Mouse (Mus musculus): ENCODE results near the gene Abca1.

Abca1 gene

GRCm38 (mm10) chr4:53144021-53144420 is 15.7 kb downstream of the Abca1 start:
- DNase-seq (ENCODE audit: low read depth, low spot score), result no peak
- Histone ChIP-seq H3K27me3 (ENCODE audit: control insufficient read depth, insufficient read depth, low read length, poor library complexity, severe bottlenecking) (no peaks in the 10 kb centered on the region), H3K36me3 (ENCODE audit: control insufficient read depth, insufficient read depth, low read length, poor library complexity, severe bottlenecking) (peaks cover under 1% of the 10 kb centered on the region)

- H3K27me3 ChIP-seq (ENCODE audit: control insufficient read depth, insufficient read depth, low read length, poor library complexity, severe bottlenecking), result no peaks in the 10 kb centered on the region
- H3K36me3 ChIP-seq (ENCODE audit: control insufficient read depth, insufficient read depth, low read length, poor library complexity, severe bottlenecking), result peaks cover 3% of the 10 kb centered on the region
- no peak for DNase-seq (ENCODE audit: low read depth, low spot score)
Measured at GRCm38 (mm10) chr4:53140678-53141077, 19.0 kb downstream of the Abca1 start.

DNA sequence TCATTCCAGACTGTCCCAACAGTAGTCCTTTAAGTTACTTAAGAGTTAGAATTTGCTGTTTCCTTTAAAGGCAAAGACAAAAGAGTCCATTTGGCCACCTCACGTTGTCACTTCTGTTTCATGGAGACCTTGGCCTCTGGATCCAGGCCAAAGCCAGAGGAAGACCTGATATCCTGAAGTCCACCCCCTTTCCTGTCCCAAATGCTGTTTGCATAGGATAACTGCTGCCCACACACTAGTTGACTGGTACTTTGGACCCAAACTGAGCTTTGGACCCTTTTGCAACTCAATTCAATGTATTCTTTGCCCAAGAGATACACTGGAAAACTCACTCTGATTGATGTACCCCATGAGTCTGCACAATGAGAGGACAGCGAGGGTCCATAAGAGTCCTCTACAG is 20.2 kb downstream of the Abca1 start:
- Histone ChIP-seq H3K36me3 (ENCODE audit: control insufficient read depth, insufficient read depth, low read length, poor library complexity, severe bottlenecking) (peaks cover 5% of the 10 kb centered on the region), H3K27me3 (ENCODE audit: control insufficient read depth, insufficient read depth, low read length, poor library complexity, severe bottlenecking) (no peaks in the 10 kb centered on the region)
- DNase-seq (ENCODE audit: low read depth, low spot score), result no peak

- DNase-seq (ENCODE audit: low read depth, low spot score), result no peak
- no peaks in the 10 kb centered on the region for H3K27me3 ChIP-seq (ENCODE audit: control insufficient read depth, insufficient read depth, low read length, poor library complexity, severe bottlenecking)
- peaks cover 5% of the 10 kb centered on the region for H3K36me3 ChIP-seq (ENCODE audit: control insufficient read depth, insufficient read depth, low read length, poor library complexity, severe bottlenecking)
Measured at GRCm38 (mm10) chr4:53138974-53139373, 20.7 kb downstream of the Abca1 start.

DNA sequence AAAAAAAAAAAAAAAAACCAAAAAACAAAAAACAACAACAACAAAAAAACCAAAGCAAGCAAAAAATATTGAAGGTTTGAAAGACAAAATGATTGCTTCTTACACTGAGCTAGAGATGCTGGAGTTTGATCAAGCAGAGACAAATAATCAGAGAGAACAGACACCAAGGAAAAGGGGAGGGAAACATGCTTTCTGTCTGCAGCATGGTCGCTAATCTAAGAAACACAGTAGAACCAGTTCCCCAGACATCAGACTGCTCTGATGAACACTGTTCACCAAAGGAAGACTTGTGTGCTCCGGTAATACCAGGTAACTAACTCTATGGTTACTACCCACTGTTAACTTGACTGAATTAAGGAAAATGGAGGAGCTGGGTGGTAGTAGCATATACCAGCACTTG is 22.6 kb downstream of the Abca1 start:
- H3K27me3 ChIP-seq (ENCODE audit: control insufficient read depth, insufficient read depth, low read length, poor library complexity, severe bottlenecking), result no peaks in the 10 kb centered on the region
- H3K36me3 ChIP-seq (ENCODE audit: control insufficient read depth, insufficient read depth, low read length, poor library complexity, severe bottlenecking), result peaks cover 5% of the 10 kb centered on the region
- DNase-seq (ENCODE audit: low read depth, low spot score), result no peak

GRCm38 (mm10) chr4:53134816-53135215 is 24.9 kb downstream of the Abca1 start:
- DNase-seq (ENCODE audit: low read depth, low spot score), result no peak
- H3K36me3 ChIP-seq (ENCODE audit: control insufficient read depth, insufficient read depth, low read length, poor library complexity, severe bottlenecking), result peaks cover 12% of the 10 kb centered on the region; the same call in 1 of the 2 replicates
- no peaks in the 10 kb centered on the region for H3K27me3 ChIP-seq (ENCODE audit: control insufficient read depth, insufficient read depth, low read length, poor library complexity, severe bottlenecking)

- no peak for DNase-seq (ENCODE audit: low read depth, low spot score)
- no peaks in the 10 kb centered on the region for H3K27me3 ChIP-seq (ENCODE audit: control insufficient read depth, insufficient read depth, low read length, poor library complexity, severe bottlenecking)
- H3K36me3 ChIP-seq (ENCODE audit: control insufficient read depth, insufficient read depth, low read length, poor library complexity, severe bottlenecking), result peaks cover 11% of the 10 kb centered on the region; the same call in 1 of the 2 replicates
Measured at GRCm38 (mm10) chr4:53133995-53134394, 25.7 kb downstream of the Abca1 start.

- DNase-seq (ENCODE audit: low read depth, low spot score), result no peak
- Histone ChIP-seq H3K36me3 (ENCODE audit: control insufficient read depth, insufficient read depth, low read length, poor library complexity, severe bottlenecking) (peaks cover 19% of the 10 kb centered on the region), H3K27me3 (ENCODE audit: control insufficient read depth, insufficient read depth, low read length, poor library complexity, severe bottlenecking) (no peaks in the 10 kb centered on the region)
Measured at GRCm38 (mm10) chr4:53131538-53131937, 28.2 kb downstream of the Abca1 start.

DNA sequence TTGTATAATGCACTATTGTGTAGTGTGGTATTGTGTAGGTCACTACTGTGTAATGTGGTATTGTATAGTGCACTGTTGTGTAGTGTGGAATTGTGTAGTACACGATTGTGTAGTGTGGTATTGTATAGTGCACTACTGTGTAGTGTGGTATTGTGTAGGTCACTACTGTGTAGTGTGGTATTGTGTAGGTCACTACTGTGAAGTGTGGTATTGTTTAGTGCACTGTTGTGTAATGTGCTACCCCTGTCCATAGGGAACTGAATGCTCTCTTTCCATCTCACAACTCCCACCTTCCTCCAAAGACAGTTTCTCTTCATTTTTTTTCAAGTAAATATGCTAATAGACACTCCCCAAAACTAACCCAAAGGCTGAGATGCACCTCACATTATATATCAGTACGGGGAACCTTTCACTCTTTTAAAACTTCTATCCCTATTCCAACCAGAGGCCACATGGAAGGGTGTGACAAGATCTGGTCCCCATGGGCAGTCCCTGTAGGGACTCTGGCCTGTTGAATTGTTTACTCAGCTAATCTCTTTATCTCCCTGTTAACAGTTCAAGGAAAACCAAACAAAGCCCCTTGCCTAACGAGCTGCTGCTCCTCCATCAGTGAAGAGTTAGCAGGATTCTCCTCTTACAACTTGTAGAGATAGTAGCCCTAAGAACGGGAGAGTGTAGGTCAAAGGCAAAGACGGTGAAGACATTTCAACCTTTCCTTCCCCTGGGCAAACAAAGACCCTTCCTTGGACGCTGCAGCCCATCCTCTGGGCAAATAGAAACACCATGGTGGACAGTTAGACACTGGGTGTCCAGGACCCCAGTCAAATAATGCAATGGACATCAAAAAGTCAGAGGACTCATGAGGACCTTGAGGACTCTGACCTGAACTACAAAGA is 28.8 kb downstream of the Abca1 start:
- Histone ChIP-seq H3K27me3 (ENCODE audit: control insufficient read depth, insufficient read depth, low read length, poor library complexity, severe bottlenecking) (no peaks in the 10 kb centered on the region), H3K36me3 (ENCODE audit: control insufficient read depth, insufficient read depth, low read length, poor library complexity, severe bottlenecking) (peaks cover 23% of the 10 kb centered on the region)
- DNase-seq (ENCODE audit: low read depth, low spot score), result no peak

DNA sequence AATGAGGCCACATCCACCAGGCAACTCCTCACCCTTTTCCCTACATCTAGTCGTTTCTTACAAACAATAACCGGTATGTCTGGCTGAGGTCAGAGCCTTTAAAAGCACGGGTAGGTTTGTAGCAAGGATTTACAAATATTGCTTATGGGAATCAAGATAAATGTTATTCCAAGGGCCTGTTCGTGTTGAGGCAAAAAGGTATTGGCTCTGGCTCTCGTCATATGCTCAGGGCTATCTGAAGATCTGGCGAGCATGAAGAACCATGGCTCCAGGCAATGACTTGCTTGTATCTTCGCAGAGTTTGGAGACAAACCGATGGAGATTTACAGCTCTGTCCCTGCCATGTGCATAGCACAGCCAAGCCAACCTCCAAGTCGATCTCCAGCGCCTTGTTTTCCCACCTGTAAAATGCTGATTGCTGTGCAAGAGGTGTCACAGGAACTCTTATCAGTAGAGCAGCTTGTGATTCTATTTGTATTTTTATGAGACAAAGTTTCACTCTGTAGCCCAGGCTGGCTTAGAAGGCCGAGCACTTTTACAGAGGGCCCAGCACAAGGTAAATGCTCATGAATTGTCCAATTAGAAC is 29.9 kb downstream of the Abca1 start:
- no peak for DNase-seq (ENCODE audit: low read depth, low spot score)
- peaks cover 26% of the 10 kb centered on the region for H3K36me3 ChIP-seq (ENCODE audit: control insufficient read depth, insufficient read depth, low read length, poor library complexity, severe bottlenecking)
- no peaks in the 10 kb centered on the region for H3K27me3 ChIP-seq (ENCODE audit: control insufficient read depth, insufficient read depth, low read length, poor library complexity, severe bottlenecking)

DNA sequence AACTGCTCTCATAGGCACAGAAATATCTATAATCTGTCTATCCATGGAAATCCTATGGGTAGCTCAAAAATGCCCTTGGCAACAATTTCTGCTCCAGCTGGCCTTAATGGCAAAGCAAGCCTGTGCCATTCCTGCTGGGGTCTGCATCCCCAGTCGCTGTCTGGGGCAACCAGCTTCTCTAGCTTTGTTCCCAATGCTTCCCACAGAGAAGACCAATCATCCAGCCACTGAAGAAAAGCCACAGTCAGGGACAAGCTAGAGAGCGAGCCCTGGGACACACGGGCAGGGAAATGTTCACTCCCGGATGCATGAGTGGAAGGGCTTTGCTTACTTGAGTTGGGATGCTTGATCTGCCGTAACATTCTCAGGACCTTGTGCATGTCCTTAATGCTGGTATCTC is 32.4 kb downstream of the Abca1 start:
- DNase-seq (ENCODE audit: low read depth, low spot score), result no peak
- Histone ChIP-seq H3K27me3 (ENCODE audit: control insufficient read depth, insufficient read depth, low read length, poor library complexity, severe bottlenecking) (no peaks in the 10 kb centered on the region), H3K36me3 (ENCODE audit: control insufficient read depth, insufficient read depth, low read length, poor library complexity, severe bottlenecking) (peaks cover 28% of the 10 kb centered on the region)

- Histone ChIP-seq H3K36me3 (ENCODE audit: control insufficient read depth, insufficient read depth, low read length, poor library complexity, severe bottlenecking) (peaks cover 26% of the 10 kb centered on the region), H3K27me3 (ENCODE audit: control insufficient read depth, insufficient read depth, low read length, poor library complexity, severe bottlenecking) (no peaks in the 10 kb centered on the region)
- no peak for DNase-seq (ENCODE audit: low read depth, low spot score)
Measured at GRCm38 (mm10) chr4:53126794-53127193, 32.9 kb downstream of the Abca1 start.

DNA sequence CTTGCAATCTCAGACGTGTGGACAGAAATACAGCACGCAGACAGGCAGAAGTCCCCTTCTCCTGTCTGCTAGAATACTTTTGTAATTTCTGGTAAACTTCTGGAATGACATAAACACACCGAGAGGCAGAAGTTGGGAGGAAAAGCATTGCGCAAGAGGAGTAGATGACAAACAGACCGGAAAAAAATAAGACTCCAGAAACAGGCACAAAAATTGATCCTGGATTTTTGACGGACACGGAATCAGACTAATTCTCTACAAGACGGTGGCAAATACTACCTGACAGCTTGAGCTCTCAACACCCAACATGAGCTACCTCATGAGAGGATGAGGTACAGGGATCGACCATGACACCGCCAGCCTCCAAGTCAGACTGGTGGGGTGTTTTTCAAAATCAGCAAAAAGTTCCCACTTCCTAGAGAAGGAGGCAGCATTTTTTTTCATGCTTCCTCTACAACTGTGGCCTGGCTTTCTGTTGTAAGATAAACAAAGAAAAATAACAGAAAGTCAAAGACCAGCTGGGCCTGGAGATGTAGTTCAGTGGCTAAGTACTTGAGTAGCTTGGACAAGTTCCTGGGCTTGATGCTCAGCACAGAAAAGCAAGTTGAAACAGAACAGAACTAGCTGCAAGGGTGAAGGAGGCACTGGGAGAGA is 34.7 kb downstream of the Abca1 start:
- DNase-seq (ENCODE audit: low read depth, low spot score), result no peak
- peaks cover 21% of the 10 kb centered on the region for H3K36me3 ChIP-seq (ENCODE audit: control insufficient read depth, insufficient read depth, low read length, poor library complexity, severe bottlenecking)

GRCm38 (mm10) chr4:53122310-53122709 is 37.4 kb downstream of the Abca1 start:
- Histone ChIP-seq H3K27me3 (ENCODE audit: control insufficient read depth, insufficient read depth, low read length, poor library complexity, severe bottlenecking) (no peaks in the 10 kb centered on the region), H3K36me3 (ENCODE audit: control insufficient read depth, insufficient read depth, low read length, poor library complexity, severe bottlenecking) (peaks cover 16% of the 10 kb centered on the region)
- no peak for DNase-seq (ENCODE audit: low read depth, low spot score)

More for the DNA sequence above, 34.7 kb downstream of the Abca1 start:
- no peaks in the 10 kb centered on the region for H3K27me3 ChIP-seq (ENCODE audit: control insufficient read depth, insufficient read depth, low read length, poor library complexity, severe bottlenecking)

Measured in splenic B cell, adult 2 months (primary cell).